Mouse (Mus musculus) liver, adult (tissue): Measurements from ENCODE around the gene Gucd1.
A peak's percentile ranks its signal among the peaks of the same experiment; 100 is the strongest.

ENCODE experiments used
- GATA4 ChIP-seq: IDR thresholded peaks from 2 replicates; pipeline ENCODE4 v1.6.1; 2014; ENCODE audit warnings: mild to moderate bottlenecking, low read length; ENCODE audit not compliant: insufficient replicate concordance

Gucd1 gene

DNA sequence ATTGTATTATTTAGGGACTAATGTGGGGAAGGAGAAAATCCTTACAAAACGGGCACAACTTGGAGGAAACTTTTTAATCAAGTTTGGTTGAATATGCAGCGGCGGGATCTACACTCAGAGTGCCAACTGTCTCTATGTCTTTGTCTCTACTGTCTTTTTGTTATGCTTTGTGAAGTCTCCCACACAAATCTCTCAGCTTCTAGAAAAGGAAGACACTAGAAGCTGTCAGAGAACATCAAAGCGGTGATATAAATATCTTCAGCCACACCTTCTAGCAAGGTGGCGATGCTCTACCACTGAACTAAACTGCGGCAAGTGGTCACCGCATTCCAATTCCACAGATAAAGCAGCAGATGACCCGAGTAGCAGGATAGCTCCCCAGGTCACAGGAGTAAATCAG is 111.9 kb downstream of the Gucd1 start:
- no peak for TF ChIP-seq GATA4

DNA sequence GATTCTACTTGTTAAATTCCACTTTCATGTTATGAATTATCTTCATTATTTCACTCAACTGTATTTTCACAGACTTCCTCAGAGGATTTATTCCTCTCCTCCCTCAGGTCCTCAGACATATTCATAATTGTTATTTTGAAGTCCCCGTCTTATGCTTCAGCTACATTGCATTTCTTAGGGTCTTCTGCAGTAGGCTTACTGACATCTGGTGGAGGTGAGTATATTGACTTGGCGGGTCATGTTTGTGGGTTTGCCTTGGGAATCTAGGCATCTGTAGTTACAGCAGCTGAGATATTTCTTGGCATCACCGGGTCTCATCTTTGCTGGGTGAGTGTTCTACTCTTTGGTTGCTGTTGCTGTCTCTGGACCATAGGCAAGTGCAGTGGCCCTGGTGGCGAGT is 116.8 kb downstream of the Gucd1 start, which contains the start of gene Upb1:
TSS of gene Upb1 (plus strand) at position 158 of the 400 bp plus-strand sequence.
- TF ChIP-seq GATA4: no peak

DNA sequence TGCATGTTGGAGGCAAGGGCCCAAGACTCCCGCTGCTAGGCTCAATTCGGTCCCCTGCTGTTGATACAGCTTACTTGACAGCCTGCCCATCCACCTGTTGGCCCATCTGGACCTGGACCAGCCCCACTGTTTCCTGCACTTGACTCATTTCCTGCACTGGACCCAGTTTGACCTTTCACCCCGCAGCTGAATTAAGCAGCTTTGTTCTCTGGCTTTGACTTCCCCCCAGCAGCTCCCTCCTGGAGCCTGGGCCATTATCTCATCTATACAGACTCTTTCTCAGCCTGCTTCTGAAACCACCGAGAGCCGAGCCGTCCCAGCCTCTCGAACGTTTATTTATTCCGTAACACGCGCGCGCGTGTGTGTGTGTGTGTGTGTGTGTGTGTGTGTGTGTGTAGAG is 120.8 kb downstream of the Gucd1 start:
- peak; percentile 6; the same call in 1 of the 2 replicates for TF ChIP-seq GATA4

DNA sequence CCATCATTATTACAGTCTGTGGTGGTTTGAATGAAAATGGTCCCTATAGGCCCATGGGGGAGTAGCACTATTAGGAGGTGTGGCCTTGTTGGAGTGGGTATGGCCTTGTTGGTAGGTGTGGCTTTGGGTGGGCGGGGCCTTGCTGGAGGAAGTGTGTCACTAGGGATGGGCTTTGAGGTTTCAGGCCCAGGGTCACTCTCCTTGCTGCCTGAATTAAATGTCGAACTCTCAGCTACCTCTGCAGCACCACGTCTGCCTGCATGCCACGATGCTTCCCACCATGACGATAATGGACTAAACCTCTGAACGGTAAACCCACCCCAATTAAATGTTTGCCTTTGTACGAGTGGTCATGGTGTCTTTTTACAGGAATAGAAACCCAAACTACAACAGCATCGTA is 123.0 kb downstream of the Gucd1 start:
- no peak for TF ChIP-seq GATA4

DNA sequence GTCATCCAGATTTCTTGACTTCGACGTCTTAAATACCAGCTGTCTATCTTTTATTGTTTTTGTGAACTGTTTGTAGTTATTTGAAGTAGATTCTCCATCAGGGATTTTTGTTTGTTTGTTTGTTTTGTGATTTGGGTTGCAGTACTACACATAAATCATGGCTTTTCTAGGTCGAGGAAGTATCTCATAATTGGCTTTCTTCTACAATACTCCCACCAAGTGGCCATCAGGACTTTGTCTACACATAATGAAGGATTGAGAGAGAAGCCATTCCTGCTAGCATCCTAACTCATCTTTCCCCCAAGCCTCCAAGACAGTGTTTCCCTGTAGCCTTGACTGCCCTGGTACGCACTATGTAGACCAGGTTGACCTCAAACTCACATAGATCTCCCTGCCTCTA is 126.9 kb downstream of the Gucd1 start:
- no peak for TF ChIP-seq GATA4

DNA sequence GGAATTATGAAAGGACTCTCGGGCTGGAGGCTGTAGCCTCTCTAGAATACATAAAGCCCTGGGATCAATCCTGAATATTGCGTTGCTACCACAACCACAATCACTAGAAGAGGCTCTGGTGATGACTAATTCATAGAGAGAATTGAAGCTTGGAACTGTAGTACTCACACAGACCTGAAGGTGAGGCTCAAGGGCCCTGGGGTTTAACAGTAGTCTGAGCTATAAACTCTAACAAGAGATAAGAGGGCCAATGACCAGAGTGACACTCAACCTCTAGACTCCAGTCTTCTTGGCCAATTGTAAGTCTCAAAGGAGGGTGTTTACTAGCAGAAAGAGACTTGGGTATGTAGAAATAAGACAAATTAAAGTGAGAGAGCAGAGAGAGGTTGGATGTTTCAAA is 127.6 kb downstream of the Gucd1 start:
- TF ChIP-seq GATA4: peak; percentile 96

DNA sequence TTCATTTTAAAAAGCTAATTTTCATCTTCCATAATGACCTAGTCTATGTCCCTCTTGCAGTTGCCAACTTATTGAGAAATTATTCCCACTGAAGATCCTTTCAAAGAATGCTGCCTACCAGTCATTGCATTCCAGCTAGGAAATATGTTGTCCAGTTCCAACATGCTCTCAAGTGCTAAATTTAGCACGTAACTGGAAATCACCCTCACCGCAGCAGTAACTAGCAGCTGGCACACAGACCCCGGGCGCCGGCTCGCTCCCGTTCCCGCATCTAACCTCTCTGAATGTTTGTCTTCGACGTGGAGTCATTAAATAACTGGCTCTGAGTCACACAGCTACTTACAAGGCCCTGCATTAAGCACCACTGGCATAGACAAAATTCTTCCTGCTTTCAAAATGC is 139.1 kb downstream of the Gucd1 start:
- no peak for TF ChIP-seq GATA4

DNA sequence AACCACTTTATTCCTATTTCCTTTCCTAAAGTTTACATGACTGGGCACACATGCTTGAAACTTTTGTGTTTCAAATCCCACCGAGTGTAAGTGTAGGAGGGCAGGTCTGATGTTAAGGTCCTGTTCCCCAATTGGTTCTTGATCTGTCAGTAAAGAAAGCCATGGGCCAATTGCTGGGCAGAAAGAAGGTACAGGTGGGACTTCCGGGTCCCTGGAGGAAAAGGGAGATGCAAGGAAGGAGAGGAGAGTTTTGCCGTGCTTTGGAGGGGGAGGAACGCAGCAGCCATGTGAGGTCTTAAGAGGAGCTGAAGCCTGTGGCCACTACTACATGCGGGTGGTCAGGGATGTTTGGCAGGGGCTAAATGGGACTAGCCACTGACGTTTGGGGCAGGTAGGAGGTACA is 152.5 kb downstream of the Gucd1 start:
- TF ChIP-seq GATA4: no peak

DNA sequence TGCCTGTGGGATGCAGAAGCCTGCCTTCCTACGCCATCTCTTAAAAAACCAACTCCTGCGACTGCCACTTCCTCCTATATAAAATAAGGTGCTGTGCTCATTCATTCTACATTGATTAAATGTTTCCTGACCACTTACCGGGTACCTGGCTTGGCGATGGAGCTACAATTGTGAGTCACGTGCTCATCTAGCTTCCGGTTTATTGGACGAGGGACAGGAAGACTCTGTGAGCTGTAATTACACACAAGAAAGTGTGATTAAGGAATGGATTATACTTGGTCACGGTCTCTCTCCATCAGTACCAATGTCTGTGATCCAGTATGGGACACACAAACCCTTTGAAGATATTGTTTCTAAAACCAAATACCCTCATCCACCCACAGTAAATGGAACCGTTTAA is 153.0 kb downstream of the Gucd1 start:
- TF ChIP-seq GATA4: no peak

DNA sequence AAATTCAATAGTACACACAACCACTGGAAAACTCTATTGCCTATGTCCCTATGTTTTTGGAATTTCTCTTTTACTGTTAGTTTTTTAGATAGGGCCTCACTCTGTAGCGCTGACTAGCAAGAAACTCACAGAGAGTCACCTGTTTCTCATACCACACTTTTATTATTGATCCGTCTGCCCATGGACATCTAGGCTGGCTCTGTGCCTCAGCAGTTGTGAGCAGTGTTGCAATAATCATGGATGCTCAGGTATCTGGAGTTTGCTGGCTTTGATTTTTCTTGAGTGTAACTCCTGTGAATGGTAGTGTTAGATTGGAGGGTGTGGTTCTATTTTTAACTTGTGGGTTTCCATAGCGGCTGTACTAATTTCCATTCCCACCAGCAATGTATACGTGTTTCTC is 162.4 kb downstream of the Gucd1 start:
- TF ChIP-seq GATA4: no peak

DNA sequence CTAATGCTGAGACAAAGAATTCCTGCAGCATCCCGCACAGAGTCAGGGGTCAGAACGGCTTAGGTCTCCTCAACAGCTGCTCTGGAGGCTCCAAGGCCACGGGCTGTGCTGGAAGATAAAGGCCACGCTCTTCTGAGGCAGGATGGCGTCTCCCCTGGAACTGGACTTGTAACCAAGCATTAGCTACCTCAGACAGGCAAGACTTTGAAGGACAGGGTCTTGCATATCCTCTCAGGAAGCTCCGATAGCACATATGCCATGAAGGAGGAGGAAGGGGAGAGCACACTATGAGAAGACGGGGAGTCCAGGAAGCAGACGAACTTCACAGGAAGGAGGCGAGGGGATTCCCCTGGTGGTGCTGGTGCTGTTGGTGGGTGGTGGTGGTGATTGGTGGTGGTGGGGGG is 163.9 kb downstream of the Gucd1 start:
- 0 out of 2 replicates have a peak, but pooled peaks have one; percentile 59 for TF ChIP-seq GATA4

DNA sequence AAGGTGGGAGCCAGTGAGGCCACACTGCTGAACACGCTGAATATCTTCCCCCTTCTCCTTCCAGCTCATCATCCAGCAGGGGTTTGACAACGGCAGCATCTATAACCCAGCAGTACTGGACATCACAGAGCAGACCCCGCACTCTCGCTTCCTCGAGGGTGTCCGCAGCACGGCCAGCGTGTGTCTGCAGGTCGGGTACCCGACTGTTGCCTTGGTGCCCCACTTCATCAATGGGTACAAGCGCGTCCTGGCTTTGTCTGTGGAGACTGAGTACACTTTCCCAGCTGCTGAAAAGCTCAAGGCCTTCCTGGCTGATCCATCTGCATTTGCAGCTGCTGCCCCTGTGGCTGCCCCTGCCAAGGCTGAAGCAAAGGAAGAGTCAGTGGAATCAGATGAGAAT is 165.2 kb downstream of the Gucd1 start:
- no peak for TF ChIP-seq GATA4

DNA sequence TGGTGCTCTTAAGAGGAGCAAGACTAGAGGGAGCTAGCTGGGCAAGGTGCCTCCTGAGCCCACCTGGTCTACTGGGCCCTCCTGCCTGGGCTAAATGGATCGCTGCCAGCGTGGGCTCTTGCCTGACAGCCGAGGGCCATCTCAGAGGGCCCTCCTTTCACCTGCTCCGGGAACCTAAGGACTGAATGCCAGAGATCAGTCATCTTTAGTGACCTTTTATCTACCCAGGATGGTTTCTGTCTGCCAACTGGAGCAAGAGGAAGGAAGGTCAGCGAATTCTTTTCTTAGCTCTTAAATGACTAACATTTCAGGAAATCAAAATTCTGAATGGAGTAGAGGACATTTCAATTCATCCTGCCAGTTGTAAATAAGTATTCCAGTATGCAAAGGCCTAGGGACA is 167.2 kb downstream of the Gucd1 start:
- peak; percentile 42; the same call in 1 of the 2 replicates for TF ChIP-seq GATA4

DNA sequence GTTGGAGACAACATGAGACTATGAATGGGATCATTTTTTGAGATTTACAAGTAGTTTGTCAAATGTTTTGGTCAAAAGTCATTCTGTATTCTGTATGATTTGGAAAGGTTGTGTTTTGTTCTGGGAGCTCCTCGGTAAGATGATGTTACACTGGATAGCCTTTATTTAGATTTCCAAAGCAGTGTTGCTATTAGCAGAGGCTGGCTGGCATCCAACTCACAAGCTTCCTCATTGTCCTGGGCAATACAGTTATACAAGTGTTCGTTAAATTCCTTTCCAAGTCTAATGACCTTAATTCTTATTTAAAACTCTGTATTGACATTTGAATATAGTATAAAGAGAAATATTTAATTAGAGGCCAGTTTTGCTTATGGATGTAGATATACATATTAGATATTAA is 172.5 kb downstream of the Gucd1 start:
- no peak for TF ChIP-seq GATA4

DNA sequence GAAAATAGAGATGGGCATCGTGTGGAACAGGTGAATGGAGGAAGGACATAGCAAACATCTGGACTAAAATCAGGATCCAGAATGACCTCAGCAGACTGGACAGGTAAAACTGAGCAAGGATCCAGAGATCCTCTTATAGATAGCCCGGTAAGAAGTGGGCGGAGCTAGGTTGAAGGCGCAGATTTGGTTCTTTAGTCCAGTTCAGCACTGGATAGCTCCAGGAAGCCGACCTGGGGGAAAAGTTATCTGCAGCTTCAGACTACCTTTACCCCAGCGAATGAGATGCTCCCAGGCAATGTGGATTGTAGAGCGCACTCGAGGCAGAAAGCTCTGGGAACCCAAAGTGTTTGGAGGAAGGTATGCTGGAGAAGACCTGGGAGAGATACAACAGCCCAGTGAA is 175.8 kb downstream of the Gucd1 start:
- TF ChIP-seq GATA4: no peak

DNA sequence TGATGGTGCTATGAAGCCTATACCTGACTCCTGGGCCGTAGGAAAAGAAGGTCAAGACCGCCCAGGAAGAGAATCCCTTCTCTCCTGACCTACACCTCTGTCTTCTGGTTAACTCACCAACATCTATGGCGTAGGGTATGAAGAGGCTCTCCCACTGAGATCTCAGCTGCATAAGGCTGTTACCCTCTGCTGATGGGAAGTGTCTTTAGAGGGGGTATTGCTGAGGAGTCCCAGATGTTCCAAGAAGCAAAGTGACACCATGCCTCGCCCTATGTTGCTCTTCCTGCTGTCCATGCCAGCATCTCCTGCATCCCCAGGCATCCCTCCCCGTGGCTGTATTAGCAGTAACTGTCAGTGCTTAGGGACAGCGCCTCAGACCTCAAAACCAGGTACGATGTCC is 178.4 kb downstream of the Gucd1 start:
- no peak for TF ChIP-seq GATA4

DNA sequence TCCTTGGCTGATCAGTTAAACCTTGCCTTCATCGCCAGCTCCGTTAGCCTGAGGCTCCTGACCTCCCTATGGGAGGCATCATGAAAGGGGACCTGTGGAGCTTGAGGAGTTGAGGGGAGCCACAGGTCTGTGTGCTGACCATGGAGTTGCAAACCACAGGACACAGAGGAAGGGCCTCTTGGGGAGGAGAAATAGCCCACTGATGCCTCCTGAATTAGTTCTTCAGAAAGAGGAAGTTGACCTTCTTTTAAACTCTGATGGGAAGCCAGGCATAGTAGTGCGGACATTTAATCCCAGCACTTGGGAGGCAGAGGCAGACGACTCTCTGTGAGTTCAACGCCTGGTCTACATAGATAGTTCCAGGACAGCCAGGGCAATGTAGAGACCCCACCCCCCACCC is 178.9 kb downstream of the Gucd1 start:
- no peak for TF ChIP-seq GATA4

DNA sequence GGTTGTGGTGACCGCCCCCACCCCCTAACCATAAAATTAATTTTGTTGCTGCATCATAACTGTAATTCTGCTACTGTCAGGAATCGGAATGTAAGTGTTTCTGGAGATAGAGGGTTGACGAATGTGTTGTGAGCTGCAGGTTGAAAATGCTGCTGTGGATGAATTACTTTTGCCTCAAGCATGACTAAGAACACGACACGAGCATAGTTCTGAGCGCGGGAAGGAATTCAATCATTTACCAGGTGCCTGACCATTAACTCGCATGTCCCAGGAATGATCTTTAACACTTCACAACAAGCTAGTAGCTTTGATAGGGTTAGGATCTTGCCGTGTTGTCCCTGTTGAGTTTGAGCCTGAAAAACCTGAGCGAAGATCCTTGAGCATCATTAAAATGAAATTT is 180.5 kb downstream of the Gucd1 start:
- no peak for TF ChIP-seq GATA4
